ENCODE assay signal across 8 mouse cellular contexts in genomic region chr9:77755403-77755784, GRCm38 (mm10). TPM values are rescaled to one million over a fixed set of nuclear protein-coding genes. Genes with fewer than 3 reads are reported as not detected.
DNase-seq lines count a peak whose midpoint lies in the region; ATAC-seq and TF ChIP-seq lines count a peak whose summit lies in the region.

No protein-coding gene starts in this region.

- H3K4me2 ChIP-seq in embryonic facial prominence, embryonic 13.5 days, result peak overlapping the region; percentile 88
- peak overlapping the region; percentile 71 for H3K4me2 ChIP-seq in intestine, embryonic 14.5 days (ENCODE audit: low read length)
- peak overlapping the region; percentile 91 for H3K4me2 ChIP-seq in myocyte (ENCODE audit: low read depth)

- 0 out of 2 replicates have a peak overlapping the region, but pooled peaks have one; percentile 33 for H3K27ac ChIP-seq in liver, adult 2 months (replicated peaks; ENCODE audit: insufficient read depth, low read depth, low read length)
- no peak overlapping the region for H3K27ac ChIP-seq in embryonic facial prominence, embryonic 13.5 days
- H3K27ac ChIP-seq in intestine, embryonic 14.5 days (ENCODE audit: low read depth), result no peak overlapping the region

- H3K27me3 ChIP-seq in liver, adult 2 months (ENCODE audit: control insufficient read depth, insufficient read depth, low read length), result no peaks in the 10 kb centered on the region
- no peaks in the 10 kb centered on the region for H3K27me3 ChIP-seq in embryonic facial prominence, embryonic 13.5 days
- H3K27me3 ChIP-seq in intestine, embryonic 14.5 days (replicated peaks; ENCODE audit: control insufficient read depth, insufficient read depth, low read length), result no peaks in the 10 kb centered on the region
- H3K27me3 ChIP-seq in myocyte (ENCODE audit: control insufficient read depth, insufficient read depth, insufficient read length), result no peaks in the 10 kb centered on the region

- H3K9me3 ChIP-seq in embryonic facial prominence, embryonic 13.5 days, result no peaks in the 10 kb centered on the region
- H3K9me3 ChIP-seq in intestine, embryonic 14.5 days (ENCODE audit: control insufficient read depth, low read length), result no peaks in the 10 kb centered on the region

- peak overlapping the region; percentile 94 for H3ac ChIP-seq in myocyte (ENCODE audit: control insufficient read depth, insufficient read length)

- peaks cover 27% of the 10 kb centered on the region; the same call in 1 of the 2 replicates for H3K79me2 ChIP-seq in liver, adult 2 months (ENCODE audit: control insufficient read depth, insufficient read depth, low read length)
- H3K79me2 ChIP-seq in myocyte (ENCODE audit: control insufficient read depth, insufficient read depth), result peaks cover 53% of the 10 kb centered on the region

- WGBS in liver, adult 2 months, result 6% methylated on average over 9 of the region's 9 CpGs
- 15% methylated on average over 9 of the region's 9 CpGs for WGBS in embryonic facial prominence, embryonic 13.5 days
- 16% methylated on average over 9 of the region's 9 CpGs for WGBS in intestine, embryonic 14.5 days

- peak; percentile 47 for DNase-seq in liver, adult 2 months (ENCODE audit: extremely low read depth, low read depth, low spot score)
- no peak for DNase-seq in liver
- no peak for DNase-seq in intestine, embryonic 14.5 days (ENCODE audit: low spot score)
- no peak for DNase-seq in left cerebral cortex, postnatal 25 days (ENCODE audit: low spot score in 2 of 2)
- DNase-seq in urinary bladder, postnatal 25 days (ENCODE audit: low spot score), result no peak

- peaks cover 4% of the 10 kb centered on the region; the same call in 1 of the 2 replicates for H3K36me3 ChIP-seq in liver, adult 2 months (ENCODE audit: control insufficient read depth, insufficient read depth, low read length)
- H3K36me3 ChIP-seq in embryonic facial prominence, embryonic 13.5 days, result no peaks in the 10 kb centered on the region
- H3K36me3 ChIP-seq in intestine, embryonic 14.5 days (ENCODE audit: control insufficient read depth, insufficient read depth, low read length), result no peaks in the 10 kb centered on the region
- H3K36me3 ChIP-seq in myocyte (ENCODE audit: control insufficient read depth, insufficient read depth), result no peaks in the 10 kb centered on the region

- TF ChIP-seq CTCF in liver, adult 2 months (IDR thresholded peaks at IDR 0.05; ENCODE audit: low read depth, low read length), result no peak

- intact Hi-C loops in left cerebral cortex, postnatal 25 days (cut with DNase I), result loop anchor here (2.0 to 10.0 kb wide), 3 partner anchors 101 to 829 kb away; partner anchors contain the start of gene Slc17a5

- H3K9ac ChIP-seq in liver, adult 2 months (ENCODE audit: low read depth, low read length), result peak overlapping the region; percentile 84
- H3K9ac ChIP-seq in embryonic facial prominence, embryonic 13.5 days, result peak overlapping the region; percentile 85
- peak overlapping the region; percentile 71 for H3K9ac ChIP-seq in intestine, embryonic 14.5 days (ENCODE audit: low read length)

- H3K4me3 ChIP-seq in liver, adult 2 months (ENCODE audit: insufficient read depth, low read depth, low read length), result peak overlapping the region; percentile 85
- peak overlapping the region; percentile 79 for H3K4me3 ChIP-seq in embryonic facial prominence, embryonic 13.5 days
- H3K4me3 ChIP-seq in intestine, embryonic 14.5 days (ENCODE audit: low read depth, low read length), result peak overlapping the region; percentile 78
- peak overlapping the region; percentile 71 for H3K4me3 ChIP-seq in myocyte

- TF ChIP-seq POLR2A in liver, adult 2 months (IDR thresholded peaks at IDR 0.05; ENCODE audit: extremely low read depth, insufficient read depth, low read length), result no peak
- TF ChIP-seq POLR2A in myocyte (IDR thresholded peaks at IDR 0.05; ENCODE audit: insufficient read length, low read depth), result no peak

- no peak for ATAC-seq in embryonic facial prominence, embryonic 13.5 days (ENCODE audit: insufficient number of reproducible peaks, insufficient read depth, low FRiP score, low TSS enrichment, low read depth)
- ATAC-seq in intestine, embryonic 14.5 days (replicated peaks; ENCODE audit: low FRiP score, low TSS enrichment, low read depth), result no peak
- no peak for ATAC-seq in frontal cortex, adult (ENCODE audit: low TSS enrichment)

- peaks cover 31% of the 10 kb centered on the region for H3K4me1 ChIP-seq in liver, adult 2 months (ENCODE audit: control insufficient read depth, insufficient read depth, low read length)
- H3K4me1 ChIP-seq in embryonic facial prominence, embryonic 13.5 days, result peaks cover 24% of the 10 kb centered on the region
- H3K4me1 ChIP-seq in intestine, embryonic 14.5 days (replicated peaks; ENCODE audit: control insufficient read depth, insufficient read depth, low read length), result peaks cover 16% of the 10 kb centered on the region

TF ChIP-seq in myocyte, 11 proteins besides CTCF, POLR2A, EP300 and RAD21:
- TF ChIP-seq TCF3 (IDR thresholded peaks at IDR 0.05; ENCODE audit: insufficient read length, low read depth), result no peak
- TF ChIP-seq MYOG (IDR thresholded peaks at IDR 0.05; ENCODE audit: control insufficient read depth in 1 of 3, insufficient read depth in 1 of 3, insufficient read length in 2 of 3, low read depth in 2 of 3), result no peak
- TF ChIP-seq MAX (IDR thresholded peaks at IDR 0.05; ENCODE audit: low read depth), result no peak
- TF ChIP-seq E2F4 (IDR thresholded peaks at IDR 0.05; ENCODE audit: insufficient read depth), result no peak
- TF ChIP-seq REST (IDR thresholded peaks at IDR 0.05; ENCODE audit: insufficient read depth, insufficient read length), result no peak
- TF ChIP-seq TCF12 (IDR thresholded peaks at IDR 0.05; ENCODE audit: insufficient read depth, poor library complexity, severe bottlenecking), result no peak
- TF ChIP-seq MYOD1 (IDR thresholded peaks at IDR 0.05; ENCODE audit: control insufficient read depth in 1 of 3, insufficient read length in 2 of 3, low read depth in 2 of 3), result no peak
- TF ChIP-seq USF1 (IDR thresholded peaks at IDR 0.05; ENCODE audit: low read depth), result no peak
- no peak for TF ChIP-seq CEBPB (IDR thresholded peaks at IDR 0.05; ENCODE audit: insufficient read depth, poor library complexity, severe bottlenecking)
- no peak for TF ChIP-seq POLR2AphosphoS2 (IDR thresholded peaks at IDR 0.05; ENCODE audit: insufficient read length, low read depth)
- TF ChIP-seq SRF (IDR thresholded peaks at IDR 0.05; ENCODE audit: control insufficient read depth, insufficient read length, low read depth), result no peak

RNA-seq across cellular contexts. Expression of gene Gclc, which starts 1.1 kb away (rescaled TPM):
- 122 and 173 TPM in 2 replicates for total RNA-seq in liver, adult 2 months (2014; rRNA removed)
- 125 and 136 TPM in 2 replicates for polyA plus RNA-seq in liver, adult 2 months (2012; rRNA removed)
- 13.5 and 14.7 TPM in 2 replicates for polyA plus RNA-seq in embryonic facial prominence, embryonic 13.5 days (2015; fragmentation: Nextera tagmentation; extraction: Ambion mirVana)
- 15.3 and 16.4 TPM in 2 replicates for polyA plus RNA-seq in intestine, embryonic 14.5 days (2014; fragmentation: Nextera tagmentation; extraction: Ambion mirVana)
- 9.0 TPM for polyA plus RNA-seq in myocyte (2012; fragmentation: generic; extraction: Trizol)
- total RNA-seq in left cerebral cortex, postnatal 25 days (2021), result 10 to 100 TPM; 41.7 to 43.8 TPM
